Mouse (Mus musculus) limb, embryonic 14.5 days (tissue): Measurements from ENCODE around the gene Arhgap44. TPM values are rescaled to one million over a fixed set of nuclear protein-coding genes. Genes with fewer than 3 reads are reported as not detected.
A peak's percentile ranks its signal among the peaks of the same experiment; 100 is the strongest.

Experiments used
- ATAC-seq: fragments of 200-750 bp; cut with Nextera tagmentation; 2 replicates; pipeline ENCODE4 v1.8.0; 2017; ENCODE audit warnings: low read depth, moderate number of reproducible peaks, moderate TSS enrichment; ENCODE audit not compliant: low FRiP score
- DNase-seq: peaks from one replicate; pipeline ENCODE4 v3.0.0-alpha.2; 2015; ENCODE audit warnings: low spot score
- H3K27ac ChIP-seq: fragments of 300-500 bp; sonication (generic); replicated peaks from 2 replicates; pipeline ENCODE4 v1.5.1; 2014; ENCODE audit warnings: low read depth, mild to moderate bottlenecking, low read length, moderate library complexity, mixed read lengths
- H3K27me3 ChIP-seq: fragments of 300-500 bp; sonication (generic); 2 replicates; pipeline ENCODE4 v1.6.1; 2014; ENCODE audit warnings: low read length, mixed read lengths; ENCODE audit not compliant: control insufficient read depth, insufficient read depth
- H3K36me3 ChIP-seq: fragments of 300-500 bp; sonication (generic); 2 replicates; pipeline ENCODE4 v1.6.1; 2014; ENCODE audit warnings: mild to moderate bottlenecking, low read length, moderate library complexity, mixed read lengths; ENCODE audit not compliant: control insufficient read depth, insufficient read depth
- H3K4me1 ChIP-seq: fragments of 300-500 bp; sonication (generic); 2 replicates; pipeline ENCODE4 v1.6.1; 2014; ENCODE audit warnings: antibody characterized with exemption, low read length, mixed read lengths; ENCODE audit not compliant: control insufficient read depth, insufficient read depth
- H3K4me2 ChIP-seq: fragments of 300-500 bp; sonication (generic); replicated peaks from 2 replicates; pipeline ENCODE4 v1.6.1; 2014; ENCODE audit warnings: low read depth, mild to moderate bottlenecking, low read length, moderate library complexity; ENCODE audit not compliant: severe bottlenecking
- H3K4me3 ChIP-seq: fragments of 300-500 bp; sonication (generic); replicated peaks from 2 replicates; pipeline ENCODE4 v1.5.1; 2014; ENCODE audit warnings: low read length
- H3K9ac ChIP-seq: fragments of 300-500 bp; sonication (generic); 2 replicates; pipeline ENCODE4 v1.6.1; 2014; ENCODE audit warnings: mild to moderate bottlenecking, low read depth, low read length, moderate library complexity; ENCODE audit not compliant: severe bottlenecking
- H3K9me3 ChIP-seq: fragments of 300-500 bp; sonication (generic); 2 replicates; pipeline ENCODE4 v1.6.1; 2016; ENCODE audit warnings: low read length; ENCODE audit not compliant: control insufficient read depth
- POLR2A ChIP-seq: fragments of 200-500 bp; IDR thresholded peaks from 2 replicates; pipeline ENCODE4 v1.8.0; 2012; ENCODE audit warnings: inconsistent platforms, mild to moderate bottlenecking, moderate library complexity, borderline replicate concordance; ENCODE audit not compliant: insufficient read depth, insufficient read length; ENCODE audit errors: extremely low read depth
- WGBS: fragments of 180-500 bp; shearing (Covaris S2); extraction: QIAGEN DNeasy Blood & Tissue Kit; methylation state at CpG from one replicate; pipeline ENCODE4 v1.1.7; 2014; 5-methylcytosine and 5-hydroxymethylcytosine counted together
- polyA plus RNA-seq, 2 experiments: library from polyadenylated mRNA; depleted of rRNA in 1 of 2; stranded (reverse) in 1 of 2; unstranded in 1 of 2; fragments of >200 nt; fragmentation: Nextera tagmentation in 1 of 2; extraction: Ambion mirVana in 1 of 2; gene quantifications; 2 replicates each; pipeline versions ENCODE4 v1.2.1 to v1.2.3; 2012 to 2014

Arhgap44 gene
- polyA plus RNA-seq, 2 experiments = 5.0 to 6.2 TPM

GRCm38 (mm10) chr11:65135251-65135739 is 27.5 kb downstream of the Arhgap44 start:
- no peaks in the 10 kb centered on the region for H3K4me1 ChIP-seq
- no peak overlapping the region for H3K4me2 ChIP-seq
- ATAC-seq (no peak), DNase-seq (no peak)
- H3K36me3 ChIP-seq = no peaks in the 10 kb centered on the region
- no peak overlapping the region for H3K27ac ChIP-seq
- H3K4me3 ChIP-seq = no peak overlapping the region
- WGBS = 83% methylated on average over 8 of the region's 8 CpGs
- TF ChIP-seq POLR2A = no peak
- H3K9ac ChIP-seq = no peak overlapping the region
- H3K9me3 ChIP-seq = no peaks in the 10 kb centered on the region
- H3K27me3 ChIP-seq = no peaks in the 10 kb centered on the region

GRCm38 (mm10) chr11:65133661-65134060 is 29.1 kb downstream of the Arhgap44 start:
- no peak for DNase-seq
- Histone ChIP-seq H3K27me3 (no peaks in the 10 kb centered on the region), H3K4me2 (no peak overlapping the region), H3K4me1 (no peaks in the 10 kb centered on the region), H3K36me3 (no peaks in the 10 kb centered on the region), H3K27ac (no peak overlapping the region), H3K4me3 (no peak overlapping the region), H3K9ac (no peak overlapping the region), H3K9me3 (no peaks in the 10 kb centered on the region)
- no peak for TF ChIP-seq POLR2A
- WGBS = 87% methylated on average over 4 of the region's 4 CpGs
- no peak for ATAC-seq

GRCm38 (mm10) chr11:65129110-65129509 is 33.7 kb downstream of the Arhgap44 start:
- Histone ChIP-seq H3K4me3 (no peak overlapping the region), H3K27me3 (no peaks in the 10 kb centered on the region), H3K27ac (no peak overlapping the region), H3K4me1 (no peaks in the 10 kb centered on the region), H3K36me3 (no peaks in the 10 kb centered on the region), H3K4me2 (no peak overlapping the region), H3K9me3 (no peaks in the 10 kb centered on the region), H3K9ac (no peak overlapping the region)
- no peak for TF ChIP-seq POLR2A
- 81% methylated on average over 4 of the region's 4 CpGs for WGBS
- DNase-seq = no peak
- ATAC-seq = no peak

GRCm38 (mm10) chr11:65128666-65129065 is 34.1 kb downstream of the Arhgap44 start:
- WGBS = 83% methylated on average over 4 of the region's 4 CpGs
- H3K27me3 ChIP-seq = no peaks in the 10 kb centered on the region
- H3K4me3 ChIP-seq = no peak overlapping the region
- no peak for DNase-seq
- no peaks in the 10 kb centered on the region for H3K9me3 ChIP-seq
- H3K36me3 ChIP-seq = no peaks in the 10 kb centered on the region
- H3K4me2 ChIP-seq = no peak overlapping the region
- ATAC-seq = no peak
- no peaks in the 10 kb centered on the region for H3K4me1 ChIP-seq
- no peak overlapping the region for H3K27ac ChIP-seq
- TF ChIP-seq POLR2A = no peak
- no peak overlapping the region for H3K9ac ChIP-seq

GRCm38 (mm10) chr11:65126566-65126965 is 36.2 kb downstream of the Arhgap44 start:
- H3K9ac ChIP-seq = 0 out of 2 replicates have a peak overlapping the region, but pooled peaks have one; percentile 21
- no peak overlapping the region for H3K4me2 ChIP-seq
- no peak overlapping the region for H3K4me3 ChIP-seq
- H3K27me3 ChIP-seq = no peaks in the 10 kb centered on the region
- 67% methylated on average over 9 of the region's 9 CpGs for WGBS
- no peaks in the 10 kb centered on the region for H3K9me3 ChIP-seq
- no peak overlapping the region for H3K27ac ChIP-seq
- no peaks in the 10 kb centered on the region for H3K36me3 ChIP-seq
- TF ChIP-seq POLR2A = no peak
- no peak for DNase-seq
- no peak for ATAC-seq
- H3K4me1 ChIP-seq = no peaks in the 10 kb centered on the region
